Mouse (Mus musculus) E14TG2a.4 (cell line): ENCODE data around the gene Cdk5r1.

Experiments
- CTCF ChIP-seq: conservative IDR thresholded peaks from 2 replicates; pipeline ENCODE4 v1.5.1; 2014; ENCODE audit warnings: low read length
- NANOG ChIP-seq: IDR thresholded peaks from 2 replicates; pipeline ENCODE4 v1.6.1; 2014; ENCODE audit warnings: borderline replicate concordance, low read length, mixed read lengths

DNA sequence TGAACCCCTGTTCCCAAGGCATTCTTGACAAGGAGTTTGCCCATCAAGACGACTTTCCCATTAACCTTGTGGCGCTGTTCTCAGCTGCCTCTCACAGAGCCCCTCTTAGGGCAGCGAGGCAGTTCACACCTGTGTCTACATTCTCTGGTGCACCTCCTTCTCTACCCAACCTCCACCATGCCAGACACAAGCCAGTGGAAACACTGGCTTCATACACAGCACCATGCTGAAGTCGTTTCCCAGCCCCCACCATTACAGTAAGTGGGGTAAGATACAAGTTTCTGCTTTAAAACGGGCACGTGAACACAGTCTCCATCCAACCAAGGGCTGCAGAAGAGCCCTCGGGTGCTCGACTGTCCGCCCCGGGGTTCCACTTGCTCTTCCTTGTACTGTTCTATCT lies 33.3 kb downstream of the Cdk5r1 start:
- TF ChIP-seq CTCF (no peak), NANOG (no peak)
